Mouse (Mus musculus): ENCODE measurements around the gene Timm23. TPM values are rescaled to one million over a fixed set of nuclear protein-coding genes. Genes with fewer than 3 reads are reported as not detected.
"Not testable (repeated sequence)": the region's sequence is repeated elsewhere in the genome, so short reads cannot be mapped to it uniquely, and the experiment has no call there.

The Timm23 gene
- polyA plus RNA-seq, 1 experiment from 2014 or later, result 283 TPM

DNA sequence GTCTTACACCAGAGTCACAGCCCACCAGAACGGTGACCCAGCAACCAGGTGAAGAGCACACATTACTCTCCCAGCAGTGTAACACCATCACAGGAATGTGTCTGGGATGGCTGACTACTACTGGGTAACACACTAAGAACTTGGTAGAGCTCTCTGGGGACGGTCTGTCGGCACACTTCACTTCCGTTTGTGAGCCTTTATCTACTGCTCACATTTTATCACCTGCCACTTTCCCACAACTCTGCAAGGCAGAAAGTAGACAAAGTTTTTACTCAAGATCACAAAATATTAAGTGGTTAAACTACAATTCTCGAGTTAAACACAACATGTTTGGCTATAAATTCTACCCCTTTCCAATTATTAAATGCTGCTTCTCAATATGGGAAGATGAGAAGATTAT, 9.8 kb downstream of the Timm23 start:
- Histone ChIP-seq H3K9me3 (ENCODE audit: control insufficient read depth, low read length) (no peaks in the 10 kb centered on the region), H3K4me2 (no peak overlapping the region), H3K36me3 (ENCODE audit: control insufficient read depth, insufficient read depth, low read length) (peaks cover 3% of the 10 kb centered on the region; the same call in 1 of the 2 replicates), H3K4me1 (ENCODE audit: control insufficient read depth, insufficient read depth, low read length) (no peaks in the 10 kb centered on the region), H3K27me3 (ENCODE audit: control insufficient read depth, insufficient read depth, low read length) (no peaks in the 10 kb centered on the region), H3K4me3 (ENCODE audit: low read depth, low read length) (no peak overlapping the region), H3K9ac (ENCODE audit: low read length) (no peak overlapping the region), H3K27ac (ENCODE audit: low read depth, low read length) (no peak overlapping the region)
- no peak for ATAC-seq (ENCODE audit: low FRiP score)
- peak; percentile 28 for DNase-seq (ENCODE audit: low spot score, missing footprints)
- 92% methylated on average over 5 of the region's 5 CpGs for WGBS

- ATAC-seq (ENCODE audit: low FRiP score), result no peak
- Histone ChIP-seq H3K36me3 (ENCODE audit: control insufficient read depth, insufficient read depth, low read length) (peaks cover 3% of the 10 kb centered on the region; the same call in 1 of the 2 replicates), H3K4me2 (no peak overlapping the region), H3K4me3 (ENCODE audit: low read depth, low read length) (no peak overlapping the region), H3K27me3 (ENCODE audit: control insufficient read depth, insufficient read depth, low read length) (no peaks in the 10 kb centered on the region), H3K27ac (ENCODE audit: low read depth, low read length) (no peak overlapping the region), H3K4me1 (ENCODE audit: control insufficient read depth, insufficient read depth, low read length) (no peaks in the 10 kb centered on the region), H3K9me3 (ENCODE audit: control insufficient read depth, low read length) (no peaks in the 10 kb centered on the region), H3K9ac (ENCODE audit: low read length) (no peak overlapping the region)
- DNase-seq (ENCODE audit: low spot score, missing footprints), result peak; percentile 67
- 93% methylated on average over 6 of the region's 6 CpGs for WGBS
These were observed 10.9 kb downstream of the Timm23 start for GRCm38 (mm10) chr14:32190627-32191391.

DNA sequence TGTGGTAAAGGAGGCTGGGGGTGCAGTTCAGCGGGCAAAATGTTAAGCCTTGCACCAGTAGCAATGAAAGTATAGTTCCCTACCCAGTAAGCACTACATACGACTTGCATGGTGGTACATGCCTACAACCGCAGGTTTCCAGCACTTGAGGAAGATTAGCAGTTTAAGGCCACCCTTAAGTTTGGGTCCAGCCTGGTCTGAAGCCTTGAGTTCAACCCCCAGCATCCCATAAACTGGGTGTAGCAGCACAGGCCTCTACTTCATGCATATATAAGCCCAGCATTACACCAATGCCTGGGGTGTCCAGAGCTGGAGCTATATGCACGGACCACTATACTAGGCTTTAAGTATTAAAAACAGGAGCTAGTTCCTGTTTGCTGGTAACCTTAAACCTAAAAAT, 17.9 kb downstream of the Timm23 start:
- peaks cover 21% of the 10 kb centered on the region for H3K36me3 ChIP-seq (ENCODE audit: control insufficient read depth, insufficient read depth, low read length)
- no peak overlapping the region for H3K4me3 ChIP-seq (ENCODE audit: low read depth, low read length)
- H3K27ac ChIP-seq (ENCODE audit: low read depth, low read length), result no peak overlapping the region
- ATAC-seq (ENCODE audit: low FRiP score) (no peak), DNase-seq (ENCODE audit: low spot score, missing footprints) (peak; percentile 65)
- 97% methylated on average over 4 of the region's 4 CpGs for WGBS
- no peaks in the 10 kb centered on the region for H3K4me1 ChIP-seq (ENCODE audit: control insufficient read depth, insufficient read depth, low read length)
- no peaks in the 10 kb centered on the region for H3K9me3 ChIP-seq (ENCODE audit: control insufficient read depth, low read length)
- no peaks in the 10 kb centered on the region for H3K27me3 ChIP-seq (ENCODE audit: control insufficient read depth, insufficient read depth, low read length)
- no peak overlapping the region for H3K9ac ChIP-seq (ENCODE audit: low read length)
- no peak overlapping the region for H3K4me2 ChIP-seq

DNA sequence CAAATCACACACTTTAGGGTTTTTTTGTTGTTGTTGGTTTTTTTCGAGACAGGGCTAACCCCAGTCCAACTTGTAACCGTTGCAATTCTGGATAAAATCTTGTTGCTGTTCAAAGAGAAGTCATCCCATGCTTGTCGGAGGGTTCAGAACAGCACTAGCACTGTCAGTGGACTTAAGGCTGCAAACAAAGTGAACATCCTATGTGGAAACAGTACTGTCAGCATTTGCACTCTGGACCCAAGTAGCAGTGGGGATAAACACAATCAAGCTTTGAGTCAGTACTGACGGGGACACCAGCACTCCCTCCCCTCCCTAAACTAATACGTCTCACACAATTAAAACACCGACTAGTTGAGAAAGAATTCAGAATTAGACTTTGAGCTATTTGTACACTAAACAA, 20.8 kb downstream of the Timm23 start:
- DNase-seq (ENCODE audit: low spot score, missing footprints), result peak; percentile 77
- ATAC-seq (ENCODE audit: low FRiP score), result no peak
- Histone ChIP-seq H3K27me3 (ENCODE audit: control insufficient read depth, insufficient read depth, low read length) (no peaks in the 10 kb centered on the region), H3K9ac (ENCODE audit: low read length) (no peak overlapping the region), H3K9me3 (ENCODE audit: control insufficient read depth, low read length) (no peaks in the 10 kb centered on the region), H3K4me1 (ENCODE audit: control insufficient read depth, insufficient read depth, low read length) (no peaks in the 10 kb centered on the region), H3K4me2 (no peak overlapping the region), H3K27ac (ENCODE audit: low read depth, low read length) (no peak overlapping the region), H3K4me3 (ENCODE audit: low read depth, low read length) (no peak overlapping the region), H3K36me3 (ENCODE audit: control insufficient read depth, insufficient read depth, low read length) (peaks cover 18% of the 10 kb centered on the region)
- WGBS, result 89% methylated on average over 6 of the region's 6 CpGs

GRCm38 (mm10) chr14:32179393-32180195, 22.1 kb downstream of the Timm23 start:
- DNase-seq (ENCODE audit: low spot score, missing footprints) (peak; percentile 64), ATAC-seq (ENCODE audit: low FRiP score) (no peak)
- Histone ChIP-seq H3K36me3 (ENCODE audit: control insufficient read depth, insufficient read depth, low read length) (peaks cover 18% of the 10 kb centered on the region), H3K9ac (ENCODE audit: low read length) (no peak overlapping the region), H3K4me1 (ENCODE audit: control insufficient read depth, insufficient read depth, low read length) (no peaks in the 10 kb centered on the region), H3K9me3 (ENCODE audit: control insufficient read depth, low read length) (no peaks in the 10 kb centered on the region), H3K27me3 (ENCODE audit: control insufficient read depth, insufficient read depth, low read length) (no peaks in the 10 kb centered on the region), H3K4me3 (ENCODE audit: low read depth, low read length) (no peak overlapping the region), H3K27ac (ENCODE audit: low read depth, low read length) (no peak overlapping the region), H3K4me2 (no peak overlapping the region)
- 90% methylated on average over 10 of the region's 10 CpGs for WGBS

DNA sequence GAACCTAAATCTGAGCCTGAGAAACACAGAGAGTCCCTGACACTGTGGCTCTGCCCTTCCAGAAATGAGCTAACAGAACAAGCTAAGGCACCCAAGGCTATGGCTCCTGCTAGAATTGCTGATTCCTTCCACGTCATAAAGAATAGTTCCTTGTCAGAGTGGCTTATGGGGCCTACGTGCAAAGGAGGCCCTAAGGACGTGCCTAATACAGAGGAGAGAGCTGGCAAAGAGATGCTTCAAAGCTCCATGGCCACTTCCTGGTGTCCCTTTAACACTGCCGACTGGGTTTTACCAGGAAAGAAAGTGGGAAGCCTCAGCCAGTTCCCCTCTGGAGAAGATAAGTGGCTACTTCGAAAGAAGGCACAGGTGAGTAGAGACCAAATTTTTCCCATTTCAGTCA, 25.1 kb downstream of the Timm23 start:
- not testable (repeated sequence) for H3K4me1 ChIP-seq (ENCODE audit: control insufficient read depth, insufficient read depth, low read length); H3K27me3 ChIP-seq (ENCODE audit: control insufficient read depth, insufficient read depth, low read length); H3K9ac ChIP-seq (ENCODE audit: low read length); H3K4me2 ChIP-seq; H3K4me3 ChIP-seq (ENCODE audit: low read depth, low read length); DNase-seq (ENCODE audit: low spot score, missing footprints); H3K27ac ChIP-seq (ENCODE audit: low read depth, low read length); H3K9me3 ChIP-seq (ENCODE audit: control insufficient read depth, low read length); ATAC-seq (ENCODE audit: low FRiP score)
- WGBS, result 90% methylated on average over 4 of the region's 5 CpGs
- peaks cover 13% of the 10 kb centered on the region for H3K36me3 ChIP-seq (ENCODE audit: control insufficient read depth, insufficient read depth, low read length)

DNA sequence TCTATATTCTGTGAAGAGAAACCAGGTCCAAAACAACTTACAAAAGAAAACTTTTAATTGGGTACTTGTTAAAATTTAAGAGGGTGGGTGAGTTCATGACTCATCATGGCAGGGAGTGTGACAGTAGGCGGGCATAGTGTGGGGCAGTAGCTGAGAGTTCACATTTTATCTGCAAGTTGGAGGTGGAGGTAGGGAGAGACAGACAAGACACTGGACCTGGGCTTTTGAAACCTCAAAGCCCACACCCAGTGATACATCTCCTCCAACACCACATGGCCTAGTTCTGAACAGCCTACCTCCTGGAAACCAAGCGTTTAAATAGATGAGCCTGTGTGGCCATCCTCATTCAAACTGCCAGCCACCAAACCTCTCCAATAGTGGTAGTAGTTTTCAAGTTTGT, 26.4 kb downstream of the Timm23 start:
- WGBS, result 88% methylated on average over 2 of the region's 2 CpGs
- H3K27ac ChIP-seq (ENCODE audit: low read depth, low read length), result no peak overlapping the region
- no peak overlapping the region for H3K9ac ChIP-seq (ENCODE audit: low read length)
- no peak overlapping the region for H3K4me2 ChIP-seq
- no peak overlapping the region for H3K4me3 ChIP-seq (ENCODE audit: low read depth, low read length)
- H3K4me1 ChIP-seq (ENCODE audit: control insufficient read depth, insufficient read depth, low read length), result no peaks in the 10 kb centered on the region
- peaks cover 6% of the 10 kb centered on the region for H3K36me3 ChIP-seq (ENCODE audit: control insufficient read depth, insufficient read depth, low read length)
- DNase-seq (ENCODE audit: low spot score, missing footprints) (no peak), ATAC-seq (ENCODE audit: low FRiP score) (no peak)
- H3K27me3 ChIP-seq (ENCODE audit: control insufficient read depth, insufficient read depth, low read length), result no peaks in the 10 kb centered on the region
- no peaks in the 10 kb centered on the region for H3K9me3 ChIP-seq (ENCODE audit: control insufficient read depth, low read length)

- no peak overlapping the region for H3K27ac ChIP-seq (ENCODE audit: low read depth, low read length)
- H3K36me3 ChIP-seq (ENCODE audit: control insufficient read depth, insufficient read depth, low read length), result no peaks in the 10 kb centered on the region
- H3K4me3 ChIP-seq (ENCODE audit: low read depth, low read length), result no peak overlapping the region
- H3K27me3 ChIP-seq (ENCODE audit: control insufficient read depth, insufficient read depth, low read length), result no peaks in the 10 kb centered on the region
- H3K4me1 ChIP-seq (ENCODE audit: control insufficient read depth, insufficient read depth, low read length), result peaks cover 7% of the 10 kb centered on the region
- WGBS, result 95% methylated on average over 4 of the region's 4 CpGs
- no peak for ATAC-seq (ENCODE audit: low FRiP score)
- DNase-seq (ENCODE audit: low spot score, missing footprints), result peak; percentile 19
- no peaks in the 10 kb centered on the region for H3K9me3 ChIP-seq (ENCODE audit: control insufficient read depth, low read length)
- H3K9ac ChIP-seq (ENCODE audit: low read length), result no peak overlapping the region
- no peak overlapping the region for H3K4me2 ChIP-seq
These were observed 31.6 kb downstream of the Timm23 start for GRCm38 (mm10) chr14:32170137-32170536.

DNA sequence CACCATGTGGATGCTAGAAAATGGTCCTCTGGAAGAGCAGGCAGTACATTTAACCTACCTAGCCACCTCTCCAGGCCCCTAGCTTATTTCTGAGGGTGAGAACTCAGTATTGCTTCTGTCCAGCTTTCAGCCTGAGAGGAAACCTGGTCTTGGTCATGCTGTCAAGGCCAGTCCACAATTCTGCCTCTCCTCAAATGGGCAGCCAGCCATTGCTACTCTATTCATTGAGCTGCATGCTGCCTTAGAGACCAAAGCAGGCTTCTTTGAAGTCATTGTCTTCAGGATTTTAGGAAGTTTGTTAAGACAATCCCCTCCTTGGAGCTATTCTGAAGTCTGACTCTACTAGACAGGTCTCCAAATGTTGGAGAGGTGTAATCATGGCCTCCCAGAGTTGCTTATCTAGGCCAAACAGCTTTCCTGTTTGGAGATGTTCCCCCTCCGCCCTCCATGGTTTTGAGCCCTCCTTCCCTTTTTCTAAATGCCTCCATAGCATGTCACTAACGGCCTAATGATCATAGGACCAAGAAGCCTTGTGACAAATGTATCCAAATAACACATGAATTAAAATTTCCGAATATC, 33.0 kb downstream of the Timm23 start:
- Histone ChIP-seq H3K27me3 (ENCODE audit: control insufficient read depth, insufficient read depth, low read length) (no peaks in the 10 kb centered on the region), H3K36me3 (ENCODE audit: control insufficient read depth, insufficient read depth, low read length) (no peaks in the 10 kb centered on the region), H3K27ac (ENCODE audit: low read depth, low read length) (no peak overlapping the region), H3K4me2 (no peak overlapping the region), H3K4me3 (ENCODE audit: low read depth, low read length) (no peak overlapping the region), H3K4me1 (ENCODE audit: control insufficient read depth, insufficient read depth, low read length) (peaks cover 8% of the 10 kb centered on the region), H3K9me3 (ENCODE audit: control insufficient read depth, low read length) (no peaks in the 10 kb centered on the region), H3K9ac (ENCODE audit: low read length) (no peak overlapping the region)
- 75% methylated on average over 3 of the region's 3 CpGs for WGBS
- DNase-seq (ENCODE audit: low spot score, missing footprints), result peak; percentile 75
- no peak for ATAC-seq (ENCODE audit: low FRiP score)

Data from midbrain, embryonic 11.5 days (tissue).